Mouse (Mus musculus) megakaryocyte progenitor cell, adult 5-6 weeks (primary cell): ENCODE results near the gene 1700016C15Rik. TPM values are rescaled to one million over a fixed set of nuclear protein-coding genes. Genes with fewer than 3 reads are reported as not detected.
A peak's percentile ranks its signal among the peaks of the same experiment; 100 is the strongest.

Experiments used
- ATAC-seq: replicated peaks from 2 replicates; pipeline ENCODE4 v1.8.0; 2016; ENCODE audit warnings: mild to moderate bottlenecking, moderate TSS enrichment, inconsistent platforms; ENCODE audit not compliant: poor library complexity
- total RNA-seq, 2 experiments: library from RNA; stranded (forward) in 1 of 2; stranded (reverse) in 1 of 2; fragments of 157-497, 149-512 nt in 1 of 2; fragments of 200-1000 nt in 1 of 2; gene quantifications; 2 replicates each; pipeline versions ENCODE4 v1.2.3 to v1.2.4; 2015 to 2017

The 1700016C15Rik gene
- total RNA-seq, 2 experiments from 2014 or later, result not detected

DNA sequence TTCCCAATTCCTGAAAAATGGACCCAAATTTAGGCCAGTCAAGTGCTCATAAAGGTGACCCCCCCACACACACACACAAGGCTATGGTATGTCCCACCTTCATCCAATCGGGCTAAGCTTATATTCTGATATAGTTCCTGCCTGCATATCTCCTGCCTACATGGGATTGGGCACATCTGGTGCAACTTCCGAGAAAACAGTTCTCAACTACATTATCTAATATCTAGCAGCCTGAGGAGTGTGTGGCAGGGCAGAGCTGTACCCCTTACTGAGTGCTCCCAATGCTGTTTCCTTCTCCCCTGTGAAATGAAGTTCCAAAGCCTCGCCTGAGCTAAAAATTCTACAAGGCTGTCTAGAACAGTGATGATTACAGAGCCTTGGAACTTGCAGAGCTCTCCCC, 13.2 kb upstream of the 1700016C15Rik start:
- peak; percentile 23 for ATAC-seq

DNA sequence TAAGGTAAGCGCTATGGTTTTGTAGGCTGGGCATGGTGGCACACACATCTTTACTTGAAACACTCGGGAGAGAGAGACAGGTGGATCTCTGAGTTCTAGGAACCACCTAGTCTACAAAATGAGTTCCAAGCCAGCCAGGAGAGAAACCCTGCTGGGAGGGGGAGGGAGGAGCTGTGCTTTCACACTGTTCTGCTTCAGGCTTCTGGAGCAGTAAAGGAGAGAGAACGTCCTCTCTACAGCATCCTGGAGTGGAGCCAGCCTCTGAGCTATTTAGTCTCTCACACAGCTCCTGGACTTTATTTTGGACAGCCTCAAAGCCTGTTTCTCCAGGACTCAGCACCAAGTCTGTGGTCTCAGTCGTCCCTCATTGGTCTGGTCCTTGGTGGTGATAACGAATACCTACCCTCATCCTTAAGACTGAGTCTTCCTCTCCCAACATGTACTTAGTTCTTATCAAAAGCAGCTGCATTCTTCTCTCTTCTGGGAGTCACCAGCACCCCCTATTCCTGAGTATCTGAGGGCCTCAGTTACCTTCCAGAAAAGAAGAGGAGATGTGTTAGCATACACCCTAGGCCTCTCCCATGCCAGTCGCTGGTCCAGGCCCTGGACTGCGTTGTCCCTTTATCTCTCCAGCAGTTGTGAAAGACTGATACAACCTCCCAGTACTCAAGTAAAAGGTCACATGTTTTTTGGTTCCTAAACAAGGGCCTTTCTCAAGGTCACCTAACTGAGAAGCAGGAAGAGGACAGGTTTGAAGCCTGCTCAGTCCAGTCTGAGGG, 12.4 kb upstream of the 1700016C15Rik start:
- ATAC-seq, result peak; percentile 15; the same call in 1 of the 2 replicates

DNA sequence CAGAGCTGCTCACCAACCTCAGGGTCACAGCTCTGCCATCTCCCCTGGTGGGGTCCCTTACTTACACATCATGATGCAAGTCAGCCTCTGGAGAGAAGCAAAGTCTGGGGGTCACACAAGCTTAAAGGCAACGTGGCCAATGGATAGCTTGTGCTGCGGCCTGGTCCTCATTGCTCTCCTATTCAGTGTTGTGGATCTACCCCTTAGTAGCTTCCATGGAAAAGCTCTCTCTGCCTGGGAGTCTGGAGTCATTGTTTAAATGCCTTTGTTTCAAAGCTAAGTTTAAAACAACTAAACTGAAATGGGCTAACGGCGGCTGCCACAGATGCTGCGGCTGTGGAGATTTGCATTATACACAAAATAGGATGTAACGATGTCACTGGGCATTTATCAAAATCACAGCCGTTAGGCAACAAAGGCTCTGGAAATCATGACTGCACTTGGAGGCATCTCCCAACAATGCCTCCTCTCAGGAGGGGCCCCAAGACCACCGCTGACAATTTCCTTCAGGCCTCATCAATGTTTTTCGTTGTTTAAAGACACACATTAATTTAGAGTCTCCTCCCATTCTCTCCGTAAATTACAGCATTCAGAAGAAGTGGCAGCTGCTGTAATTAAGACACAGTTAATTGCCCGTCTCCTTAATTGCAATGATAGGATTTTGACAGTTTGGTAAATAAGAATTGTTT, 11.1 kb upstream of the 1700016C15Rik start:
- ATAC-seq, result no peak

DNA sequence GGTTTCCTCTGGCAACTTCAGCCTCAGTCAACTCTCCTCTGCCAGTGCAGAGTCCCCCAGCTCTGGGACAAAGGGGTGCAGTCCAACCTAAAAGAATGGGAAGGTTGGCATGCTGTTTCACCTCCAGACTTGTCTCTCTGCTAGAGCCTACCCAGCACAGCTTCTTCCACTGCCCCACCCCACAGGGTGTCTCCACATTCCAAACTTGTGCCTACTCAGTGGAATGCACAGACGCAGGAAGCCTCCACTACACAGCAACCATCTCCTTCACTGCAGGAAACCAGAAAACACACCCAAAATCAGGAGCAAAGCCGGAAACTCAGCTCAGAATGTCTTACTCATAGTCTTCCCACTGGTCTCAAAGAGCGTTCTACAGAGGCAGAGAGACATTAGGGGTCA, 10.6 kb upstream of the 1700016C15Rik start:
- ATAC-seq, result no peak

DNA sequence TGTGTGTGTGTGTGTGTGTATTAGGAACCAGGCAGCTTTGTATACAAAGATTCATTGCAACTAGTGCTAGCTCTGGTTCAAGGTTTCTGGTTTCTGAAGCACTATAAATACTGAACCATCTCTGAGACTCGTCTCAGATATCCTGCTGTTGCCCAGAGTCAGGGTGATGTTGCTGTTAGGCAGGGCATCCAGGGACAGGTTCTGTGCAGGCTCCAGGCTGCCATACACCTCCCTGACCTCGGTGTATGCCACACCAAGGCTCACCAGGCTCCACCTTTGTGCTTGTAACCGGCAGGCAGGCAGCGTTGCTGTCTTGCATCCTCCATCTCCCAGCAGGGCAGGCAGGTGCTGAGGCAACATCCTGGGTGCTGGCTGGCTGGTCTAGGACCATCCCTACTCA, 5.8 kb upstream of the 1700016C15Rik start:
- no peak for ATAC-seq

DNA sequence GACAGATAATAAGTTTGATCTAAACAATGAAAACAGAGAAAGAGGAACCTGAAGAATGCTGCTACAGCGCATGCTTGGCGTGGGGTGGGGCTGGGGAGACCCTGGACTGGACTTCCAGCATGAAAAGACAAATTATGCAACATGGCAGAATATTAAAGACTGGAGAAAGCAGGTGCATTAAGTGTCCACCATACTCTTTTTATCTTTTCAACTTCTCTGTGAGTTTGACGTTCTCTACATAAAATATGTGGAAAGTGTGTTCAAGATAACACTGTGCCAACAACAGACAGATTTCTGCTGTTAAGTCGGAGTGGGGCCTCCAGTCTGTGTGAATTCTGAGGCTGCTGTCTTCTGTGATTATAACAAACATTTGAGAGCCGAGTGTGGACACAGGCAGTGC, 2.7 kb upstream of the 1700016C15Rik start:
- ATAC-seq, result peak; percentile 70

DNA sequence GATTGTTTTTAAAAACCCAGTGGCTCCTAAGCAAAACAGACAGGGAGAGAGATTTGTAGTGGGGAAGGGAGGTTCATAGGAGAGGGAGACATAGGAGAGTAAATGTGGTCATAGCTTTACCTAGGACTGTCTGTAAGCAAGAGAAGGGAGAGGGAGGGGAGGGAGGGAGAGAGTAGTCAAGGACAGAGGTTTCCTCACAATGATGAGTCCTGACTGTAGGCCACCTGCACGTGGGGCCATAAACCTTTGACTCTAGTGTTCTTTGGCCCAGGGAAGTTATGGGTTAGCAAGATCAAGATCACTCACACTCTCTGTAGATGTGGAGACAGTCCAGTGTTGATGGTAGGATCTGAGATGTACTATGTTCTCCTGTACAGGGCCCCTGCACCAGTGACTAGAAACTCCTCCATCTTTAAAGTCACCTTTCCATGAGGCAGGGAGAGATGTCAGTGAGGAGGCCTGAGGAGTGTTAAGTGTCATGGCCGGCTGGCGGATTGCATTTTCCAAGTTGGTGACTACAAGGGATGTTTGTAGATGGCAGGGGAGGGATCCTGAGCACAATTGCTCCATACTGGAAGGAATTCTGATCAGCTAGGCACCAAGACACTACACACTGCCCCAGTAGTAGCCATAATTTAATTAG, 1.6 kb upstream of the 1700016C15Rik start:
- no peak for ATAC-seq

DNA sequence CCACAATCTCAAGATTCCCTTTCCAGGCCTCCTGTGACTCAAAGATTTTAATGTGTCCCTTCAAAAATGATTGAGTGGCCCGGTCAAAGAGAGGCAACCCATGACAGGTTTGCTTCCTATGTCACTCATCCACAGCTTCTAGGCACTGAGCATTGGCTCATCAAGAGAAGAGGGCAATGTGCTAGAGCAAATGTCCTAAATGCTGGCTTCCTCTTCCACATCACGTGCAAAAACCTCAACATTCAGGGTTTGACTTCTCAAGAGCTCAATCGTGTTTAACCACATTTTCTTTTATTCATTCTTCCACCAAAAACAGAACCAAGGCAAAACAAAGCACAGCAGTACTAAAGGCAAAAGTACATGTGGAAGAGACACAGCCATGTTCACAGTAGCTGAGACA, 2.4 kb downstream of the 1700016C15Rik start:
- peak; percentile 29; the same call in 1 of the 2 replicates for ATAC-seq

DNA sequence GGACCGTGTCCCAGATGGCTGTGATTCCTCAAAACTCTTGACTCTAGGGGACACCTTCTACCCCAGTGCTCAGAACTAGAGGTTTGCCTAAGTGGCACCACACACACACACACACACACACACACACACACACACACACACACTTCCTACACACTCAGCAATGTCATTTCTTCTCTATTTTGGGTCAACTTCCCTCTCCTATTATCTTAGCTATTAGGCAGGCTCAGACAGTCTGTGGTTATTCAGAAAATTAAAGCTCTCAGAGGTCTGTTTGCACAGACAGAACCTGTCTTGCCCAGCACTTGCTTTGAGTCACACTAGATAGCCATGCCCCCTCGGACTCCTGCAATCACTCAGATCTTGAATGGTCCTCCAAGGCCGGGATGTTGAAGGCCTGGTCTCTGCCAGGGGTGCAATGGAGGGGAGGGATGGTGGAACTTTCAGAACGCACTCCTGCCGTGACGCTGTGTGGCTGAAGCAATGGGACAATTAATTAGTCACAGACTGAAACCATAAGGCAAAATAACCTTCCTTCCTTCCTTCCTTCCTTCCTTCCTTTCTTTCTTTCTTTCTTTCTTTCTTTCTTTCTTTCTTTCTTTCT, 8.0 kb downstream of the 1700016C15Rik start:
- ATAC-seq, result peak; percentile 83

DNA sequence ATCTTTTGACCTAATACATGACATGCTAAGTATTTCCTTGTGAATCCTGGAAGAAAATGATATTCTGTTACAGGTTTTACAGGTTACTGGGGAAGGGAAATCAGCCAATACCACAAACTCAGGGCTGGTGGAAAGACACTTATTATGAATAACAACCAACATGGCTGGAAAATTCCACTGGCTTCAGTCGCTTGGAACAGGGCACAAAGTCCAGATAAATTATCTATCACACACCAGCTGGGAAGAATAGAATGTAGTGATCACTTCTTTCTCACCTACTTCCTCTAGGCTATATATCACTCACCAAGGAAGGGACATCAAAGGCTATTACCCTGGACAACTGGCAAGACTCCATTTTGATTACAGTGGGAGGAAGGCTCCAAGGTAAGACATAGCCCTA, 11.1 kb downstream of the 1700016C15Rik start:
- ATAC-seq, result no peak

DNA sequence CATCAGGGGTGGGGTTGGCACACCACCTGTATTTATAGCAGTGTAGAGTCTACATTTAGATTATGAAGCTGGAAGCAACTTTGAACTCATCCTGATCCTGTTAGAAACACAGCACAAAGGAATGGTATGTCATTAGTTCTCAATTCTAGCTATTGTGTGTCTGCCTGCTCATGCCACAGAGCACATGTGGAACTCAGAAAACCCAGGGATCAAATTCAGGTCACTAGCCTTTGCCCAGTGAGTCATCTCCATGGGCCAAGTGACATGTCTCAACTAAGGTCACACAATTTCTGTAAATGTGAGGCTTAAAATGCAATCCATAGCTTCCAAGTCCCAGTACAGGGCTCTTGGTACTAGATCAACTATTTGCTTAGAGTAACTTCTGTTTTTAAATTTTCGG, 12.5 kb downstream of the 1700016C15Rik start:
- no peak for ATAC-seq

DNA sequence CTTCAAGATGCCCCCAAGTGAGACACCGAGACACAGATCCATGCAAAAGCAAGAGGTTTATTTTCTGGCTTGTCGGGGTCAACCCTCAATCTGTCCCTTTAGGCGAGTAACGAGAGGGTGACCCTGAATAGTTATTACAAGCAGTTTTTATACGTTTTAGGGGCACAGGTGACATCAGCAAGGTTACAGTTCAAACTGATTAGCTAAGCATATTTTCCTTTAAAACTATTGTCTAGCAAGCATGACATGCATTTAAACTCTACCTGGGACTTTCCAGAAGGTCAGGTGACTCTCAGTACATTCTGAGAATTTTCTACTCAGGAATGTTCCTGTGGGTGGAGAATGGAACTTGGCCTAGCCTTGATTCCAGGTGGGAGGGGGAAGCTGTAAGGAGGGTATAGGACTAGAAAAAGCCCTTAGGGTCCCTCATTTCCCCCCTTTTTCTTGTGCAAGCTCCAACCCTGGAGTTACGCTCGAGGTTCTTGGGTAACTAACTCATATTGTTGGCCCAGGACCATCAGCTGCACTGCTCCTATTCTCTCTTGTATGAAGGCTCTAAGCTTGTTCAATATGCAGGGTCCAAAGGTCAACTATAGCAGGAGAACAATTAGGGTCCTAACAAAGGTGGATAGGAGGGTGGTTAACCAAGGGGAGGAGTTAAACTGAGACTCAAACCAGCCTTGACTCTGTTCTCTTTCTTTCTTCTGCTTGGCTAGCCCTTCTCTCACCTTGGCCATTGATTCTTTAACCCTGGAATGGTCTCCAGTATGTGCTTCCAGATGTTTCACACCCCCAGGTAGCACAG, 15.1 kb downstream of the 1700016C15Rik start:
- no peak for ATAC-seq

DNA sequence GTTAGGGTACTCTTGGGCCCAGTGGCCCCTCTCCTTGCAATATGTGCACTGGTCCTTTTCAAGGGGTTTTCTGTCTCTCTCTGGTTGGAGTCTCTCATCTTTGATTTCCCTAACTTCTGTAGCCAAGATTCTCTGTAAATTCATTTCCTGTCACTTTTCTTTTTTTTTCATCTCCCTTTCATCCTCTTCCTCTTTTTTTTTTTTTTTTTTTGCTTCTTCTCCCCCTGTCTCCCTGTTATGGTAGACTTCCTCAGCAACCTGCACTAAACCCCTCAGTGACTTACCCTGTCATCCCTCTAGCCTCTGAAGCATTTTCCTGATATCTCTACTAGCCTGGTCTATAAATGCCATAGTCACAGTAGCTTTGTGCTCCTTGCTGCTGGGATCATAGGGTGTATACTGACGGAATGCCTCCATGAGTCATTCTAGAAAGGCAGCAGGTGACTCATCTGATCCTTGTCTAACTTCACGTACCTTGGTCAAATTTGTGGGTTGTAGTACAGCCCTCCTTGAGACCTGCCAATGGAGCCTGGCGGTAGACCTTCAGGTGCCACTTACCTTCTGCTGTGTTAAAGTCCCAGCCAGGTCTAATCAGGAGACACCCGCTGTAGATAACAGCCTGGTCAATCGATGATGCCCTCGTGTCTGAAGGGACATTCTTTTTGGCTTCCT, 18.4 kb downstream of the 1700016C15Rik start:
- ATAC-seq, result no peak

DNA sequence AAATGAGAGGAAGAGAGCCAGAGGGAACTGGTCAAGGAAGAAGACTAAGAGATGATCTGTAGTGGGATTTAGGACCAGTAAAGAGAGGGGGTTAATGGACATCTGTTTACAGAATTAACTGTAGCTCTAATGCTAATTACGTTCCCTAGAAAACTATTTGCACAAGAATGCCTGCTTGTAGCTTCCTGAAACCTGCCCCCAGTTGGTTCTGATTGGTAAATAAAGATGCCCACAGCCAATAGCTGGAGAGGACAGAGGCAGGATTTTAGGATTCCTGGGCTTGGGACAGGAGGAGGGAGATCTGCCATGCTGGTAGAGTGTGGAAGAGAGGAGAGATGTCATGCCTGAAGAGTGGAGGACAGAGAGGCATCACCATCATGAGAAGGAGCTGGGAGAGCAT, 23.9 kb downstream of the 1700016C15Rik start:
- no peak for ATAC-seq

DNA sequence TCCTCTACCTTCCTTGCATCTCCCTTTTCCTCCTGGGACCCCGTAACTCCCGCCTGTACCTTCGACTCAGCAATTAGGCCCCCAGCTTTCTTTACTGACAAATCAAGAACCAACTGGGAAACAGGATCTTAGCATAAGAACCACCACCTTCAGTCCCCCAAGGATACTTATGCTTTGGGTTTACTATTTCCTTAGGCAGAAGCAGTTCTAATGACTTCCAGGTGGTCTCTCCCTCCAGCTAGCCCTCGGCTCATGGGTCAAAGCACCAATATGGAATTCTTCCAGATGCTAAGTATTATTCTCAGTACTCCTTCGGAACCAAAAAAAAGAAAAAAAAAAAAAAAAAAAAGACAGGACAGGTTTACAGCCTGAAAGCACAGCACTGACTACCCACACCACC, 27.6 kb downstream of the 1700016C15Rik start:
- ATAC-seq, result no peak

DNA sequence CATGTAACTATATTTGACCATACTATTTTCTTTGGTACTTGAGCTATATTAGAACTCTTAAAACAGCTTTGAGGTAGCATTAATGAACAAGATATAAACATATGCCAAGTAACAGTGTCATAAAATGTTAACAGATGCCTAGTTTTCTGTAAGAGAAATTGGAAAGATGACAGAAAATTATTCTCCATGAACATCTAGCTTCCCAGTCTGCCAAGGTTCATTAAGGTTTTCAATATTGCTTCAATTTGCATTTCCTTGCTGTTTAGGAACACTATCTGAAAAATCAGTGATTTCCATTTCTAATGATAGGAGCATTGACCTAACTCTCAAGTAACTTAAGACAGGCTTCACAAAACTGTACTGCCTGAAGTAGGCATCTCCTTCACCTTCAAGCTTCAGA, 39.3 kb downstream of the 1700016C15Rik start:
- no peak for ATAC-seq

DNA sequence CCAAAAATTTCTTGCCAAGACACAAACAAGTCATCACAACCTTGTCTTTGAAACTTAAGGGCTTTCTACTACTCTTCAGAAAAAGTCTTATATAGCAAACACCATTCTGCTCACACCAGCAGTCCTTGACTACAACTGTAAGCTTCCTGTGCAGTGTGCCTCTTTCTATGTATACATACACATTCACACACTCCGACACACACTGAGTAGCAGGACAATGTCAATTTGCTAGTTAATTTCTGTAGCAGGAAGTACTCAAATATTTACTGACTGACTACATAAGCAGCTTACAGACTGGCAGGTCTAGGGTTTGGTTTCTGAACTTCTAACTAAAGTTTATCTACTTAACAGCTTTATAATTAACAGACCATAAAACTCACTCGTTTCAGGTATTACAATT, 47.8 kb downstream of the 1700016C15Rik start:
- no peak for ATAC-seq

DNA sequence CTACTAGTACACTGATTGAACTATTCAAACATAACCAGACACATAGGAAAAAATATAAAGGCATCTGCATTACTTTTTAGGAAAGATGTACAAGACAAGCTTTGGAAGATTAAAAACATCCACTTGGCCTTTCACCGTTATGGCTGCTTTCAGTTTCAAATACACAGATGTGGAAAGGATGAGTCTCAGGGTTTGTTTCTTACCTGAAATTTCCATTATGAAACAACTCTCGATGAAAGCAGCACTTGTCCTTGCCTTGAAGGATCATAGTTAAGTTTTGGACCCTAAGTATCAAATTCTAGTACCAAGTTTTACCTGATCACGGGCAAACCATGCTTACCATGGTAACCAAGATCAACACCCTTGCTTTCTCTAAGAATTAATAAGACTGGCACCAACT, 63.2 kb downstream of the 1700016C15Rik start:
- ATAC-seq, result no peak

DNA sequence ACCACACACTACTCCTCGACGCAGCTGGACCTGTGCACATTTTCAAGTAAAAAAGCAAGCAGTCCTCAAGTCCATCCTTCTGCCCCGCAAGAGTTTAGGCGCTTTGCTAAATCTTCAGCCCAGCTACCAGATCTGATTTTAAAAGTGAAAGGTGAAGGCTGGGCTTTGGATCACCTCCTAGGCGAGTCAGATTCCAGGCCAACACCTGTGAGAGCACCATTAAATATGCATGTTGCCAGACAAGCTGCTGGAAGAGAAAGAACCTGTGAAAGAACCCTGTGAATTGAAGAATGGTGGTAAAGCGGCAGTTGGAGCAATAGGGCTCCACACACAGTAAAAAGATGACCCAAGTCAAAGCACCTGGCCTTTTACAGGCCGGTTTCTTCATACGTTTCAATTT, 65.3 kb downstream of the 1700016C15Rik start:
- ATAC-seq, result no peak
